Mouse (Mus musculus) cortical plate, adult 2 months (tissue): ENCODE data around the gene Olfr1341. TPM values are rescaled to one million over a fixed set of nuclear protein-coding genes. Genes with fewer than 3 reads are reported as not detected.

Experiments used
- H3K27ac ChIP-seq: fragments of 200-500 bp; 2 replicates; pipeline ENCODE4 v1.5.1; 2012; ENCODE audit warnings: low read length, control low read depth, inconsistent platforms; ENCODE audit not compliant: insufficient read depth
- H3K4me1 ChIP-seq: fragments of 200-500 bp; 2 replicates; pipeline ENCODE4 v1.6.1; 2011; ENCODE audit warnings: low read length; ENCODE audit not compliant: control insufficient read depth, insufficient read depth
- H3K4me3 ChIP-seq: fragments of 200-500 bp; 2 replicates; pipeline ENCODE4 v1.5.1; 2011; ENCODE audit warnings: mild to moderate bottlenecking, low read length, control low read depth; ENCODE audit not compliant: insufficient read depth
- CTCF ChIP-seq: fragments of 200-500 bp; IDR thresholded peaks from 2 replicates; pipeline ENCODE4 v1.5.1; 2011; ENCODE audit warnings: mild to moderate bottlenecking, control low read depth, low read length; ENCODE audit not compliant: insufficient read depth; ENCODE audit errors: extremely low read depth
- POLR2A ChIP-seq: fragments of 200-500 bp; IDR thresholded peaks from 2 replicates; pipeline ENCODE4 v1.6.1; 2011; ENCODE audit warnings: mild to moderate bottlenecking, low read length, control low read depth; ENCODE audit not compliant: insufficient read depth; ENCODE audit errors: extremely low read depth
- polyA plus RNA-seq: library from polyadenylated mRNA; depleted of rRNA; stranded (reverse); fragments of >200 nt; gene quantifications from 2 replicates; pipeline ENCODE4 v1.2.3, GENCODE M21; 2012; rRNA removed

The Olfr1341 gene
- polyA plus RNA-seq, 1 experiment, result not detected

DNA sequence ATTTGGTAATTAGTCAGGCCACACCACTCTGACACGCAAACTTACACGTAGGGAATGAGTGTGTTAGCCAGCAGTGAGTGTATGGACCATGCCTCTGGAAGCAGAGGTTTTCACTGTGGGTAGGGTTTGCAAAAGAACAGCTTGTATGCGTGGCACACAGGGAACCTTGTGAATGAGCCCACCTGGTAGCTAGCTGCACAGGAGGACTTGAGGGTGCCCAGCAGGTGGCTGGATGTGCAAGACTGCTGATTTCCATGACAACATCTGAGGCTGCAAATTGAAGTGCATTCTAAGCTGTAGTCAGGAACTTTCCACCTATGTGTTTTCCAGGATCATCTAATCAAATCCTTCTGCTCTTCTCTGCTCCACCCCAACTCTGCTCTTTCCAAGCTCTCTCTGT lies 36.3 kb downstream of the Olfr1341 start:
- TF ChIP-seq POLR2A, result no peak
- no peak for TF ChIP-seq CTCF
- H3K27ac ChIP-seq, result no peak overlapping the region
- no peak overlapping the region for H3K4me3 ChIP-seq
- H3K4me1 ChIP-seq, result no peaks in the 10 kb centered on the region

DNA sequence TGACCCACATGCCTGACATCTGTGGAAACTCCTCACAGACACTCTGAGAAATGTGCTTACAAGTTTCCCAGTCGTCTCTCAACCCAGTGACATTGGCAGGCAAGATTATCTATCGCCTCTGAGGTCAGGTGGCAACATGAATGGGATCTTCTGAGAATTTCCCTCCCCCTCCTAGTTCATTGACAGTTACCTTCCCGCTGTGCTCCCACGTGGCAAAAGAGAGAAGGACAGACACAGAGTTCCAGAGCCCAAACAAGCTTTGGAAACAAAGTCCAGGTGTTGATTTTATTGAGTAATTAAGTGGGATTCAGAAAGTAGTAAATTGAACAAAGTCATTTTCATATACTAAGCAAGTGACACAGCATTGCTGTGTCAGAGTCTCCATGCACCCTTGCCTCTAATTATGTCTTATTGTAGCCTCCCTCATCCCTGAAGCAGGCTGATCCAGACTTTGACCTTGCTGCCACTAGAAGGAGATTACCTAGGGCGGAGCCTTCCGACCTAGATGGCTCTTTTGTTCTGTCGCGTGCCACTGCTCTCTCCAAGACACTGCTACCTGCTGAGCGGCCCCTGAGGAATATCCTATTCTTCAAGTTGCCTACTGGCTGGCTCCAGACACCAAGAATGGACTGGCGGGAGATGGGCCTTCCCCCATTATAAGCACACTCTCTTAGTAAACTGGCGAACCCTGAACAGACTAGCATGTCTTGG lies 37.8 kb downstream of the Olfr1341 start:
- Histone ChIP-seq H3K27ac (no peak overlapping the region), H3K4me1 (no peaks in the 10 kb centered on the region), H3K4me3 (no peak overlapping the region)
- no peak for TF ChIP-seq CTCF
- no peak for TF ChIP-seq POLR2A

DNA sequence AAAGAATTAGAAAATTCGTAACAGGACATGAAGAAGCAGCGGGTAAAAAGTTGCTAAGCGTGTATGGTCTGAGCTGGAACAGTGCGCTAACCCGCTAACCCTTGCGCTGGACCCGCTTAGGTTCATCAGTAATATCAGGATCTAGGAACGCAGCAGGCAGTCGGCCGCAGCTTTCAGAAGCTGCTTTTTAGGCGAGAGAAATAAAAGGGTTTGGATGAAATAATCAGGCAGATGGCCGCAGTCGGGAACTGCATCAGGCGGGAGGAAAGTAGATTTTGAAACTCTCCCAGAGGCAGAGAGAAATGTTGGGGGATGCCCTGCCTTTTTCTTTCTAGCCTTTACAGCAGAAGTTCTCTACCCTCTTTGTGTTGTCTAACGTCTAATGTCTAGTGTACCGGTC lies 38.6 kb downstream of the Olfr1341 start:
- Histone ChIP-seq H3K27ac (no peak overlapping the region), H3K4me1 (no peaks in the 10 kb centered on the region)
- TF ChIP-seq POLR2A, result no peak
- TF ChIP-seq CTCF, result no peak

DNA sequence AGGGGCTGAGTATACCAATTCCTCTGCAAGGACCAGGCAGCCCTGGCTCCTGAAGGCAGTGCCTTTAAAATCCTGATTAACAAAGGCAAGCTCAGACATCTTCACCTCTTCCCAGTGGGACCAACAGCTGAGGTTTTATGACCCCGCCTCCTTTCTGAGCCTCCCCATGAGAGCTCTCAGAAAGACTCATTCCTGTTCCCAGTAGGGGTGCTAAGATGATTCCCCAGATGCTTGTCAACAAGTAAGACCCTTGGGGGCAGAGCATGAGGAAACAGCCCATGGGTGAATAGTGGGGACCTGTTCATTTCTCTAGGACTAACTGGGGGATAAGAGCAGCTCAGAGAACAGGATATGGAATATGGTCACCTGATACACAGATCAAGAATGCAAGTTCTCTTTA lies 55.3 kb downstream of the Olfr1341 start, which contains the start of gene Olfr1338:
Olfr1338 (minus strand) TSS at position 101 of the 400 bp plus-strand sequence.
- no peak within 1 kb of the TSS for H3K27ac ChIP-seq
- TF ChIP-seq POLR2A, result no peak
- no peak for TF ChIP-seq CTCF

More for the DNA sequence above, 38.6 kb downstream of the Olfr1341 start:
- H3K4me3 ChIP-seq, result no peak overlapping the region

More for the DNA sequence above, 55.3 kb downstream of the Olfr1341 start, which contains the start of gene Olfr1338:
- H3K4me3 ChIP-seq, result no peak within 1 kb of the TSS
- no peaks in the 10 kb centered on the region for H3K4me1 ChIP-seq

Other genes with a start within 250 kb of the Olfr1341 start
- gene Mpl, start 246.0 kb upstream of the Olfr1341 start, polyA plus RNA-seq, result 1.4 and 1.5 TPM in 2 replicates
- gene Tie1, start 213.5 kb upstream of the Olfr1341 start, polyA plus RNA-seq, result 12.8 and 13.2 TPM in 2 replicates
- 0.19 TPM in 1 of 2 replicates, not detected in the other for gene 2610528J11Rik, start 176.5 kb upstream of the Olfr1341 start, polyA plus RNA-seq
- 23.7 and 27.7 TPM in 2 replicates for gene Tmem125, start 159.5 kb upstream of the Olfr1341 start, polyA plus RNA-seq
- gene Cfap57, start 82.7 kb upstream of the Olfr1341 start, polyA plus RNA-seq, result 0.32 and 0.56 TPM in 2 replicates
- gene Ebna1bp2, start 82.7 kb upstream of the Olfr1341 start, polyA plus RNA-seq, result 53.1 and 54.8 TPM in 2 replicates
- not detected in 2 replicates for gene Olfr62, start 44.6 kb upstream of the Olfr1341 start, polyA plus RNA-seq
- not detected in 2 replicates for gene Olfr1342, start 10.8 kb upstream of the Olfr1341 start, polyA plus RNA-seq
- not detected in 2 replicates for gene Olfr1340, start 16.6 kb downstream of the Olfr1341 start, polyA plus RNA-seq
- gene Olfr1339, start 28.7 kb downstream of the Olfr1341 start, polyA plus RNA-seq, result not detected in 2 replicates
- gene Olfr1338, start 55.2 kb downstream of the Olfr1341 start, polyA plus RNA-seq, result not detected in 2 replicates
- not detected in 2 replicates for gene Olfr1337, start 79.1 kb downstream of the Olfr1341 start, polyA plus RNA-seq
- gene Olfr1335, start 106.4 kb downstream of the Olfr1341 start, polyA plus RNA-seq, result not detected in 2 replicates
- gene Olfr1333, start 132.8 kb downstream of the Olfr1341 start, polyA plus RNA-seq, result not detected in 2 replicates
- not detected in 2 replicates for gene Olfr1331, start 161.1 kb downstream of the Olfr1341 start, polyA plus RNA-seq
- not detected in 2 replicates for gene Olfr1330, start 185.1 kb downstream of the Olfr1341 start, polyA plus RNA-seq
- not detected in 2 replicates for gene Olfr1329, start 213.9 kb downstream of the Olfr1341 start, polyA plus RNA-seq
- gene Olfr1328, start 235.1 kb downstream of the Olfr1341 start, polyA plus RNA-seq, result not detected in 2 replicates